Mouse (Mus musculus): ENCODE results near the gene Cul3.

The Cul3 gene

DNA sequence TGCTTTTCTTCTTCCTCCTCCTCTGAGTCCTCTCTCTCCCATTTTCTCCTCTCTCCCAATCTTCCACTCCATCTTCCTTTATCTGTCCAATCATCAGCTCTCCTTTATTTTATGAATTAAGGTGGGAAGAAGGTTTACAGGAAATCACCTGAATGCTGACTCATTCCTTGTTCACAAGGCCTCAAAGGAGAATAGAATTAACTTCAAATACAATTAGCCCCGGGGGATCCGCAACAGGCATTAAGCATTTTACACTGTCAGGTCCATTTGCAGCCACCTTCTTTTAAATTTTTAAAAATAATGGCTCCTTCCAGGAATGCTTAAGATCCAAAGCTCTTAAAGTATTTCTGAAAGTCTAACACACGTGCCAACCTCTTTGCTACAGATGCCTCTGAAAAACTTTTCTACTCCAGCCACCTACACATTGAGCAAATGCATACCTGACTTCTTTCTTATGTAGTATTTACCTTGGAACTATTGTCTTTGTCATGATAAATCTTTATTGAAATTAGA lies 24.7 kb downstream of the Cul3 start:
- no peak for DNase-seq (ENCODE audit: low spot score in 2 of 2)

DNA sequence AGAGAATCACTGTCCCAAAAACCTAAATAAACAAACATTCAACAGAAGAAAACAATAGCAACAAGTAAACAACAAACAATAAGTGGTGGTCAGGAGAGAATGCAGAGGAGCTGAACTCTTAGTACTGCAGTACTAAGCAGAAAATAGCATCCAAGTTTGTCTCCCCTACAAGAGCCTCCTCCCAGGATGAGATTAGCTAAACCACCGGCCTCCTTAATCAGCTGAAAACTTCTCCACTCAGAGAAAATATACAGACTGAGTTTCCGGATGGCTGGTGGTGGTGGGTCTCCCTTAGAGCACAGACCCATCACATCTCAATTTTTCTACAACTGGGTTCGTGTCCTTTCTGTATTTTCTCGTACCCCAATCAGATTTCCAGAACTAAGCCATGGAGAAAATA lies 47.0 kb downstream of the Cul3 start:
- DNase-seq (ENCODE audit: low spot score in 2 of 2): no peak

GRCm38 (mm10) chr1:80278731-80279130 lies 61.5 kb downstream of the Cul3 start:
- DNase-seq (ENCODE audit: low spot score in 2 of 2): no peak

- no peak for DNase-seq (ENCODE audit: low spot score in 2 of 2)
Observed at GRCm38 (mm10) chr1:80260443-80260842, 79.8 kb downstream of the Cul3 start.

GRCm38 (mm10) chr1:80258632-80259031 lies 81.6 kb downstream of the Cul3 start:
- no peak for DNase-seq (ENCODE audit: low spot score in 2 of 2)

GRCm38 (mm10) chr1:80253309-80253708 lies 87.0 kb downstream of the Cul3 start:
- no peak for DNase-seq (ENCODE audit: low spot score in 2 of 2)

DNA sequence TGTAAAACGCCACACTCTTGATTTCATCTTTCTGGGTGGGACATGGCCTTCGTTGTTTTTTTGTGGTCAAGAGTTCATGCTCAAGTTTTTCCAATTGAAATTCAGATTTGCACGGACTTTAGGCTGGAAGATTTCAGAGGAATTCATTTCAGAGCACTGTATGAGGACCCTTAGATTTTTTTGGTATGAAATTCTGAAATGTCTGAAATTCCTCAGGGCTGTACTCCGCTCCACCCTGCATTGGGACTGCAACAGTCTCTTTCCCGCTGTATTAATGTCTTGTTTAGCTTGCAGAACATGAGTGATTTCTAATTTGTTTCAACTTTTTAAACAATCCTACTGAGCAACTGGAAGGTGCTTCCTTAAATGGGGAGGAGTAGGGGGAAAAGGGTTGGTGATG lies 90.0 kb downstream of the Cul3 start:
- DNase-seq (ENCODE audit: low spot score in 2 of 2): no peak

DNA sequence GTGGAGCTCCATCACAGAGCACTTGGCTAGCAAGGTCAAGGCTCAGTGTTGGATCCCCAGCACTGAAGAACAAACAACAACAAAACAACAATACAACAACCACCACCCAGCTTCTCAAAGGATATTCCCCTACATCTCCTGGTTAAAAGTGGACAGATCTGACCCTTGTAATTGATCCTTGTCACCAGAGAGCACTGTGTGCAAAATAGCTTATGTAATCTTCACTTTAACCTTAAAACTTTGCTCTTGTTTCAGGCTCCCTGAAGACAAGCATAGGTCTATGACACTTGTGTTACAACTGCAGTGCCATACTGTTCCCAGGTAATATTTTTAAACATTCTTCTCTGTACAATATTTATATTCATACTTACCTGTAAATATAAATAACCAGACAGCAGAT lies 93.1 kb downstream of the Cul3 start:
- DNase-seq (ENCODE audit: low spot score in 2 of 2): no peak

DNA sequence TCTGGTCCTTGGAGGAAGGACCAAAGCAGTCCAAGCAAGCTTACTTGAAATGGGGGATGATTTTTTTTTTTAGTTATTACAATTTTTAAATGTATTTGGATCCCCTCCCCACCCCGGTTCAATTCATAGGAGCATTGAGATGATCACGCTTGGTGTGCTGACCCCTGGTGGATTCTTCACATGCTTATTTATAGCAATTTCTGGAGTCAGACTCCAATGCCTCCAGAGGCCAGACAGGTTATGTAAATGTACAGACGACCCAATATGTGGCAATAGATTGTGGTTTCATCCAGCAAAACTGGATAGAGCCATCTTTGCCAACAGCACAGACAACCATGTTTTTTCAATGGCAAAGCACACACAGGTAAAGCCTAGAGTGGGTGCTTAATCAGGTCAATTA lies 96.2 kb downstream of the Cul3 start:
- no peak for DNase-seq (ENCODE audit: low spot score in 2 of 2)

GRCm38 (mm10) chr1:80241579-80241978 lies 98.7 kb downstream of the Cul3 start:
- DNase-seq (ENCODE audit: low spot score in 2 of 2): no peak

GRCm38 (mm10) chr1:80240017-80240660 lies 100.1 kb downstream of the Cul3 start:
- DNase-seq (ENCODE audit: low spot score in 2 of 2): no peak

DNA sequence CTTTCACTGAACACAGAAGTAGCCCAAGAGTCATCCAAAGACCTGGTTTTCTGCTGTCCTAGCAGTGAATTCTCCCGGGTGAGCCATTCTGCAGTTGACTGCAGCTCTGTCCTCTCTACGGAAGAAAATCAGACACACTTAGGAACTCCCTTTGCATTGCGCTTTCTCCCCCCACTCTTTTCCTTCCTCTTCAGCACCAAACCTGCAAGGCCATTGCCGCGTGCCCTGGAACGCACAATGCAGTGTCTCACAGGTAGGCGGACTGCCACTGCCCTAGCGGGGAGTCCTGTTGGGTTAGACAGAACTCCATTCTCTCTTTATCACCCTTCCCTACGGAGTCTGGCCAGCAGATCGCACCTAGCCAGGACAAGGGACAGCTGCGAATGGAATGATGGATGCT lies 100.8 kb downstream of the Cul3 start:
- no peak for DNase-seq (ENCODE audit: low spot score in 2 of 2)

GRCm38 (mm10) chr1:80236951-80237702 lies 103.2 kb downstream of the Cul3 start:
- DNase-seq (ENCODE audit: low spot score in 2 of 2): no peak

- no peak for DNase-seq (ENCODE audit: low spot score in 2 of 2)
Observed at GRCm38 (mm10) chr1:80236126-80236525, 104.2 kb downstream of the Cul3 start.

DNA sequence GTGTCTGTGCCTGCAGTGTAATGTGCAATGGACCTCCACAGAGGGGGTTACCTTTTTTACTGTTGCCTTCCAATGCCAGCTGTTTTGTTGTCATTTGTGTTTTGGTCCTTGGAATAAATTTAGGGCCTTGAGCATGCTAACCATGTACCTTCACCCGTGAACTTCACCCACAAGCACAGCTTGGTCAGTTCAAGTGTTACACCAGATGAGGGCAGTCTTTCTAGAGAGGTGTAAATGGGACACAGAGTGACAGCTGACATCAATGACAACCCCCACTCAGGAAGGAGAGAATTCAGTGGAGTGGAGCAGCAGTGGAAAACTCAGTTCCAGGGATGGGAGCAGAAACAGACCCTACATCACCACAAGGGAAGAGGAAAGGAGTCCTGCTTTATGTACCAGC lies 109.7 kb downstream of the Cul3 start:
- DNase-seq (ENCODE audit: low spot score in 2 of 2): no peak

DNA sequence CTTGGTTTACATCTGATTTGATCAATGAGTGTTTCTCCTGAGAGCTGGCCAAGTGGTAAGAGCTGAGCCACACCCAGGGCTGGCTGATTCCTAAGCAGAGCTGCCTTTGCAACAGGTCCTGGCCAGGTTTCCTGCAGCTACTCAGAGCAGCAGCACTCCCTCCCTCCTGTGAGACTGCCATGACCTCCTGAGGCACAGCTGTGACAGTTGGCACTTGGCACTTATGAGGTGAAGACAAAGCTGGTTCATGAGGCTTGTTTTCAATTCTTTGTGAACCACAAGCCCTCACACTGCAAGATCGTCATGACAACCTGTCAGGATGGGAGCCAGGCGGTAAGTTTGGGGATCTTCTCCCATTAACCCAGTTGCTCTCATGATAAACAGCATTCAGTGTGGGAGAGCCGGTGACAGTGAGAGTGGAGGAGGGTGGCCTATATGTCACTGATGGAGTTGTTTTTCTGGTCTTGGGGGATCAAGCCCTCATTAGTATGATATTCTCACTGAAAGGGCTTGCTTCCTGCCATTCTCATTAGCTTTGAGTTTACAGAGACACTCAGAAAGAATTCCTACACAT lies 115.4 kb downstream of the Cul3 start:
- no peak for DNase-seq (ENCODE audit: low spot score in 2 of 2)

DNA sequence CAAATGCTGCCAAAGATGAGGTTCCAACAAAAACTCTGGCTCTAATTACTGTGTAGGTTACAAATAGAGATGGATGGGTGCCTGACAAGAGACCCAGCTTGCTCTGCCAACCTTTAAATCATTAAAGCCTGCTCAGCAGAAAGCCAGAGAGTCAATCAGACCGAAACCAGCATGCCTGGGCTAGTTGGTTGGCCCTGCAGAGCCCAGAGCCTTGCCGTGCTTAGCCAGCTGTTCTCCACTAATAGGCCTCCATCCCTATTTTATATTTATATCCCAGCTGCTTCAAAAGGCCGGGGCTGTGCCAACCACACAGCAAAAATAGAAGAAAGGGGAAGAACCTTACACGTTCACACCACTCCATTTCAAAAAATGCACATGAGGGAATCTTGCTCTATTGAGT lies 119.1 kb downstream of the Cul3 start:
- DNase-seq (ENCODE audit: low spot score in 2 of 2): no peak

DNA sequence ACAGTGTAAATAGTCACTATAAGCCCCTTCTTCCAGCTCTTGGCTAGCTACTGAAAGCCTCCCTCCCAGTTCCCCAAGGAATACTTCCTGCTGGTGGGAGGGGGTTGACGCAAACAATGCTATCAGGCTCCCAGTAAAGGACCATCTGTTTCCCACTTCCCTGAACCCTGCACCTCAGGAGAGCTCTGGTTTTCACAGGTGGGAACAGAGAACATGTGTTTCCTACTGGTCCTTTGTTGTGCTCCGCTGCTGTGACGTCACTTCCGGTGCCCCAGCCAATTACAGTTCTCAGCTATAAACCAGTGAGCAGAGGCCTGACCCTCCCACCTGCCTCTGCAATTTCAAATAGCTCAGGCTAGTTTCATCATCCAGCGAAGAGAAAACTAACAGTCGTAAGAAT lies 122.0 kb downstream of the Cul3 start, which contains the start of gene Fam124b:
Fam124b (minus strand) TSS at position 206 of the 400 bp plus-strand sequence.
- DNase-seq (ENCODE audit: low spot score in 2 of 2): peak in 1 of 2 experiments; percentile 20
